Comparison of ENCODE assay signal across 21 mouse cellular contexts in genomic region chr5:103954638-103955037, GRCm38 (mm10). TPM values are rescaled to one million over a fixed set of nuclear protein-coding genes. Genes with fewer than 3 reads are reported as not detected.
DNase-seq lines count a peak whose midpoint lies in the region; ATAC-seq and TF ChIP-seq lines count a peak whose summit lies in the region.
"Had no signal": no experiment of that assay in that cellular context is flagged by ENCODE, and none has a peak within 500 bp of the region (broad histone marks: within the 10 kb centered on the region; RNA-seq: fewer than 3 reads in every experiment).

No protein-coding gene starts in this region.

- in situ Hi-C loops in ES-E14 (cut with MboI; ENCODE audit: low sequenced_read_pairs in 2 of 2, unreplicated experiment in 2 of 2): no loop called here

- no peaks in the 10 kb centered on the region for H3K9me3 ChIP-seq in ES-E14 (ENCODE audit: control insufficient read depth, insufficient read depth, low read depth, low read length)
- H3K9me3 ChIP-seq: neural tube, embryonic 15.5 days had no signal

- no peak overlapping the region for H3K9ac ChIP-seq in ES-E14 (ENCODE audit: insufficient read depth, low read depth, low read length, poor library complexity, severe bottlenecking)
- H3K9ac ChIP-seq: hindbrain, embryonic 14.5 days; liver, embryonic 14.5 days; neural tube, embryonic 15.5 days had no signal

- no peak for TF ChIP-seq CTCF in cerebellum, adult 2 months (IDR thresholded peaks at IDR 0.05; ENCODE audit: borderline replicate concordance, insufficient read depth, low read depth, low read length)
- no peak for TF ChIP-seq CTCF in layer of hippocampus, adult 2 months (conservative IDR thresholded peaks at IDR 0.05)

- no peak for ATAC-seq in cerebellum, adult (ENCODE audit: insufficient number of reproducible peaks, low FRiP score, low TSS enrichment)
- ATAC-seq in monocyte, adult 5-6 weeks (replicated peaks; ENCODE audit: insufficient number of reproducible peaks, low FRiP score, low TSS enrichment, poor library complexity, severe bottlenecking): no peak

- WGBS in cerebellum, adult 2 months: 22% methylated on average over 5 of the region's 5 CpGs

- no peaks in the 10 kb centered on the region for H3K36me3 ChIP-seq in ES-E14 (ENCODE audit: control insufficient read depth, insufficient read depth, low read length, poor library complexity, severe bottlenecking)
- H3K36me3 ChIP-seq: neural tube, embryonic 15.5 days had no signal

- no peak overlapping the region for H3K4me3 ChIP-seq in cerebellum, adult 2 months (replicated peaks; ENCODE audit: insufficient read depth, low read depth, low read length)
- H3K4me3 ChIP-seq in layer of hippocampus, adult 2 months: no peak overlapping the region
- no peak overlapping the region for H3K4me3 ChIP-seq in ES-E14 (ENCODE audit: insufficient read depth in 1 of 2, low read depth in 1 of 2, low read length in 2 of 2, poor library complexity in 1 of 2, severe bottlenecking in 1 of 2)
- H3K4me3 ChIP-seq: heart, adult 2 months; megakaryocyte, embryonic 14.5 days; neural tube, embryonic 15.5 days had no signal

- H3K27ac ChIP-seq in cerebellum, adult 2 months (ENCODE audit: insufficient read depth, low read length): no peak overlapping the region
- H3K27ac ChIP-seq in layer of hippocampus, adult 2 months: no peak overlapping the region
- no peak overlapping the region for H3K27ac ChIP-seq in ES-E14 (ENCODE audit: insufficient read depth, low read depth, low read length, poor library complexity, severe bottlenecking)
- H3K27ac ChIP-seq: heart, adult 2 months; hindbrain, embryonic 14.5 days; liver, embryonic 14.5 days; neural tube, embryonic 15.5 days had no signal

- no peaks in the 10 kb centered on the region for H3K27me3 ChIP-seq in cerebellum, adult 2 months (ENCODE audit: control insufficient read depth, insufficient read depth, low read length)
- H3K27me3 ChIP-seq: neural tube, embryonic 15.5 days had no signal

- peak; percentile 29 to 66 for DNase-seq in cerebellum, adult 2 months
- DNase-seq in layer of hippocampus, adult 2 months (ENCODE audit: low spot score in 2 of 2): peak; percentile 25 to 31
- DNase-seq in layer of hippocampus, postnatal 10 days (ENCODE audit: low spot score in 2 of 2): no peak
- no peak for DNase-seq in ES-E14 (ENCODE audit: low read depth, low spot score)
- DNase-seq in cerebellum, postnatal 36 days: peak; percentile 13 to 22
- DNase-seq in thymus, postnatal 14 days: no peak
- DNase-seq: adrenal gland, adult 2 months; heart, adult 2 months; kidney, adult 18-20 months; kidney, postnatal 25 days; lung, postnatal 10 days; thymus, postnatal 4 days had no signal

- no peak for TF ChIP-seq POLR2A in cerebellum, adult 2 months (IDR thresholded peaks at IDR 0.05; ENCODE audit: borderline replicate concordance, insufficient read depth, low read length)

- peaks cover 15% of the 10 kb centered on the region for H3K4me1 ChIP-seq in cerebellum, adult 2 months (ENCODE audit: control insufficient read depth, insufficient read depth, low read length)
- H3K4me1 ChIP-seq in ES-E14 (ENCODE audit: control insufficient read depth in 2 of 2, insufficient read depth in 2 of 2, low read length in 2 of 2, poor library complexity in 1 of 2): no peaks in the 10 kb centered on the region
- H3K4me1 ChIP-seq: megakaryocyte, embryonic 14.5 days; neural tube, embryonic 15.5 days had no signal

TF ChIP-seq in ES-E14, 5 proteins besides CTCF, POLR2A, EP300 and RAD21:
- no peak for TF ChIP-seq ZC3H11A (IDR thresholded peaks at IDR 0.05; ENCODE audit: borderline replicate concordance, low read depth, low read length)
- no peak for TF ChIP-seq CHD2 (IDR thresholded peaks at IDR 0.05; ENCODE audit: low read depth, low read length)
- TF ChIP-seq ZNF384 (IDR thresholded peaks at IDR 0.05; ENCODE audit: low read depth, low read length): peak; percentile 66
- TF ChIP-seq HCFC1 (IDR thresholded peaks at IDR 0.05; ENCODE audit: borderline replicate concordance, insufficient read depth, low read length): no peak
- no peak for TF ChIP-seq MAFK (IDR thresholded peaks at IDR 0.05; ENCODE audit: insufficient read depth, low read depth, low read length)

RNA-seq across cellular contexts. Expression of gene Hsd17b13, which starts 22.6 kb away (rescaled TPM):
- polyA plus RNA-seq in cerebellum, adult 2 months (2012; rRNA removed): not detected in 2 replicates
- total RNA-seq in layer of hippocampus, adult 2 months (2021): not detected
- total RNA-seq in layer of hippocampus, postnatal 10 days (2021): not detected
- total RNA-seq in ES-E14 (2012; rRNA removed): not detected in 2 replicates
- total RNA-seq in monocyte, adult 5-6 weeks (2017): 0.68 TPM in 1 of 3 replicates, not detected in the others
- total RNA-seq: heart, adult 2 months had no signal
- polyA plus RNA-seq: adrenal gland, adult 2 months; brain, embryonic 14.5 days; forebrain, embryonic 11.5 days; heart, adult 2 months; hindbrain, embryonic 14.5 days; limb, embryonic 11.5 days; neural tube, embryonic 15.5 days had no signal

RNA-seq across cellular contexts. Expression of gene Klhl8, which starts 43.6 kb away (rescaled TPM):
- 29.1 and 29.6 TPM in 2 replicates for polyA plus RNA-seq in cerebellum, adult 2 months (2012; rRNA removed)
- 10 to 100 TPM; 30.4 to 32.7 TPM for total RNA-seq in layer of hippocampus, adult 2 months (2021)
- total RNA-seq in layer of hippocampus, postnatal 10 days (2021): 10 to 100 TPM; 40.8 to 43.0 TPM
- 12.0 and 16.7 TPM in 2 replicates for total RNA-seq in ES-E14 (2012; rRNA removed)
- 0.29 to 4.3 TPM (median 0.53 TPM) in 3 replicates for total RNA-seq in monocyte, adult 5-6 weeks (2017)

Comparison
In these comparisons a context has a peak if more than half of its experiments do, and no peak if none do; other contexts are left out.
1. DNase-seq: peak in cerebellum, adult 2 months (2 of 2), layer of hippocampus, adult 2 months (2 of 2) and cerebellum, postnatal 36 days (2 of 2); none in layer of hippocampus, postnatal 10 days (0 of 2), ES-E14 (single experiment) and thymus, postnatal 14 days (single experiment).